Mouse (Mus musculus) CH12.LX (cell line): ENCODE measurements at regions not wholly inside any gene's neighbourhood (a gene's known extent, or its start where the extent isn't known, plus 50 kb on each side); places are given as distances from the start of the nearest gene placed in this dataset.

Source experiments
- BHLHE40 ChIP-seq: IDR thresholded peaks from 2 replicates; pipeline ENCODE4 v1.6.1; 2011; ENCODE audit warnings: mild to moderate bottlenecking, low read depth, low read length, improper control_type of control experiment
- CTCF ChIP-seq, 2 experiments: IDR thresholded peaks in 1 of 2; conservative IDR thresholded peaks in 1 of 2; 2 replicates each; pipeline ENCODE4 v1.5.1; 2011 to 2012; ENCODE audit warnings: low read depth in 2 of 2, low read length in 2 of 2, improper control_type of control experiment in 1 of 2, inconsistent platforms in 1 of 2, mild to moderate bottlenecking in 1 of 2, moderate library complexity in 1 of 2
- EP300 ChIP-seq: IDR thresholded peaks from 2 replicates; pipeline ENCODE4 v1.6.1; 2011; ENCODE audit warnings: low read length, improper control_type of control experiment
- GABPA ChIP-seq: IDR thresholded peaks from 2 replicates; pipeline ENCODE4 v1.6.1; 2012; ENCODE audit warnings: low read depth, low read length, improper control_type of control experiment, inconsistent platforms; ENCODE audit not compliant: insufficient replicate concordance
- JUN ChIP-seq: IDR thresholded peaks from 2 replicates; pipeline ENCODE4 v1.6.1; 2011; ENCODE audit warnings: low read depth, mild to moderate bottlenecking, low read length, improper control_type of control experiment, moderate library complexity; ENCODE audit not compliant: insufficient read depth
- JUND ChIP-seq: conservative IDR thresholded peaks from 2 replicates; pipeline ENCODE4 v1.6.1; 2011; ENCODE audit warnings: low read depth, low read length, improper control_type of control experiment
- MXI1 ChIP-seq: IDR thresholded peaks from 2 replicates; pipeline ENCODE4 v1.6.1; 2011; ENCODE audit warnings: mild to moderate bottlenecking, low read depth, low read length, improper control_type of control experiment
- NRF1 ChIP-seq: IDR thresholded peaks from 2 replicates; pipeline ENCODE4 v1.6.1; 2014; ENCODE audit warnings: low read depth, mild to moderate bottlenecking, inconsistent platforms, low read length, improper control_type of control experiment, moderate library complexity
- RAD21 ChIP-seq: IDR thresholded peaks from 2 replicates; pipeline ENCODE4 v1.6.1; 2011; ENCODE audit warnings: low read depth, mild to moderate bottlenecking, low read length, improper control_type of control experiment, moderate library complexity
- TCF12 ChIP-seq: IDR thresholded peaks from 2 replicates; pipeline ENCODE4 v1.6.1; 2014; ENCODE audit warnings: low read depth, mild to moderate bottlenecking, inconsistent platforms, low read length, improper control_type of control experiment

DNA sequence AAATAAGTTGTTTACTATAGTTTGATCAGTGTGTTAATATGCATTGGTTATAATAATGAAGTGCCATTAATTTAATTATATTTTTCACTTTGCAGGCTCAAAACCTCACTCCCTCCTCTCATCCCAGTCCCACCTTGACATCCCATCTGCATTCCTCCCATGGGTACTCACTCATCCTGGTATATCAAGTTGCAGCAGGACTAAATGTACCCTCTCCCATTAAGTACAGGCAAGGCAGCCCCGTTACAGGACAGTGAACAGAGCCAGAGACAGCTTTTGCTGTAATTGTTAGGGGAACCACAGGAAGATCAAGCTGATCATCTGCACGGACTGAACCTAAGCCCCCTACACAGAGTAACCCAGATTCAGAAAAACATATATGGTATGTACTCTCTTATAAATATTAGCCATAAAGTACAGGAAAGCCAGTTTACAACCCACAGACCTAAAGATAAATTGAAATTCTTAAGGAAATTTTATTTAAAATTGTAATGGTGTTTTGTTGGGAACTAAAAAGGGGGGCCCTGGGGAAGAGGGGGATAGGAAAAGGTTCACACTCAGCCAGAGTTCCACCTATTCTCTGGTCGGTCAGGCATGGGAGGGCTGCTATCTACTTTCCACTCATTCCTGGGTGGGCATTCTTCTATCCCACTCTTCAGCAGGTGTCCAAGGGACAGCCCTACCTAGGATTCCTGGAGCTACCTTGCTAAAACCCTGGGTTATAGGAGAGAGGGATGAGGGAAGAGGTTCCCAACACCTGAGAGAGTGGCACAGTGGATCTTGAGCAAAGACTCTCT lies 96.0 kb upstream of the Speer4f2 start:
- TF ChIP-seq EP300 (no peak), CTCF (conservative IDR thresholded peaks at IDR 0.05 in 1 of 2, IDR thresholded peaks at IDR 0.05 in 1 of 2; ENCODE audit: low read depth in 2 of 2, low read length in 2 of 2) (no peak), JUN (no peak), MXI1 (no peak), RAD21 (no peak), BHLHE40 (no peak), TCF12 (no peak), GABPA (no peak), NRF1 (no peak), JUND (no peak)
